Mouse (Mus musculus) small intestine, adult 2 months (tissue): ENCODE measurements around the gene Stat3.

Experiments used
- CTCF ChIP-seq: fragments of 200-500 bp; IDR thresholded peaks from 2 replicates; pipeline ENCODE4 v1.5.1; 2012; ENCODE audit warnings: low read depth, mild to moderate bottlenecking, control low read depth, inconsistent platforms, low read length, moderate library complexity, mixed read lengths; ENCODE audit not compliant: insufficient replicate concordance, insufficient read length; ENCODE audit errors: extremely low read depth
- POLR2A ChIP-seq: fragments of 200-500 bp; IDR thresholded peaks from 2 replicates; pipeline ENCODE4 v1.6.1; 2012; ENCODE audit warnings: low read depth, mild to moderate bottlenecking, control low read depth, inconsistent platforms, low read length, moderate library complexity

- TF ChIP-seq POLR2A (no peak), CTCF (no peak)
These were observed 97.3 kb downstream of the Stat3 start for GRCm38 (mm10) chr11:100842025-100842424.
